Mouse (Mus musculus): ENCODE data around the gene Rph3al. TPM values are rescaled to one million over a fixed set of nuclear protein-coding genes. Genes with fewer than 3 reads are reported as not detected.

The Rph3al gene
- total and polyA plus RNA-seq, 2 experiments from 2014 or later, result 2.5 to 3.1 TPM

GRCm38 (mm10) chr11:75954896-75955295 is 16.7 kb upstream of the Rph3al start:
- Histone ChIP-seq H3K27me3 (ENCODE audit: insufficient read depth, low read length) (no peaks in the 10 kb centered on the region), H3K4me1 (ENCODE audit: insufficient read depth, low read length) (no peaks in the 10 kb centered on the region), H3K9ac (replicated peaks; ENCODE audit: low read length) (no peak overlapping the region), H3K4me3 (ENCODE audit: low read length) (no peak overlapping the region), H3K4me2 (ENCODE audit: low read depth, low read length) (no peak overlapping the region), H3K9me3 (ENCODE audit: low read length) (no peaks in the 10 kb centered on the region), H3K36me3 (ENCODE audit: insufficient read depth, low read length) (no peaks in the 10 kb centered on the region), H3K27ac (no peak overlapping the region)
- DNase-seq (ENCODE audit: low spot score), result no peak
- ATAC-seq, result no peak
- WGBS, result 85% methylated on average over 9 of the region's 9 CpGs
- no peak for TF ChIP-seq CTCF (IDR thresholded peaks at IDR 0.05; ENCODE audit: low read depth)

DNA sequence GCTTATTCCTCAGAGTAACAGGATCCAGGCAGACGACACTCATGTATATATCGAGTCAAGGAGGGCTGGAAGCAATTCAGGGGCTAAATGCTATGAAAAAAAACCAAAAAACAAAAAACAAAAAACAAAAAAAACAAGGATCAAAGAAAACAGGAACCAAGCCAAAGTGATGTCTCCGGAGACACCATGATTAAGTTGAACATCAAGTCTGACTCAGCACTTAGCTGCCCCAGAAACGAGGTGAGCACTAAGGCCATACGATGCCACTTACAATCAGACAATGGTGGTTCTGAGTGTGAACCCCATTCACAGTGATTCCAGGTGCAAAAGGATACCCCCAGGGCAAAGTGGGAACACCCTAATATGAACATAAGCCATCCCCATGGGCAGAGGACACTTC is 13.7 kb upstream of the Rph3al start:
- 78% methylated on average over 5 of the region's 5 CpGs for WGBS
- H3K9ac ChIP-seq (replicated peaks; ENCODE audit: low read length), result no peak overlapping the region

DNA sequence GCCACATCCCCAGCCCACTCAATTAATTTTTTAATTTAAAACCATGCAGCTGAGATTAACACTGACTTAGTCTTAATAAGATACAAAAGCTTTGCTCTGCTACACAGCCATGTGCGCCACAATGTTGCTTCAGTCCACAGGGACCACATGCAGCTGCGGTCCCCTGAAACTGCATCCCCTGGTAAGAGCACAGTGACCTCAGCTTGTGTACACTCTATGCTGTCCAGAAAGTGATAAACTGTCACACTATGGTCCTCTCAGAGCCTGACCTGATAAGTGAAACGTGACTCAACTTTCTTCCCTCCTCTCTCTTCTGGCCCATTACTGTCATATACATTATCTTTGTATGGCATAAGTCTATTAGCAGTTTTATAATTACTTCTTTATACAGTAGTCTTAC is 12.2 kb upstream of the Rph3al start:
- DNase-seq (ENCODE audit: low spot score), result no peak
- no peaks in the 10 kb centered on the region for H3K27me3 ChIP-seq (ENCODE audit: insufficient read depth, low read length)
- 71% methylated on average over 3 of the region's 3 CpGs for WGBS

More for the DNA sequence above, 13.7 kb upstream of the Rph3al start:
- ATAC-seq, result no peak
- Histone ChIP-seq H3K4me1 (ENCODE audit: insufficient read depth, low read length) (peaks cover 8% of the 10 kb centered on the region; the same call in 1 of the 2 replicates), H3K27ac (no peak overlapping the region), H3K36me3 (ENCODE audit: insufficient read depth, low read length) (no peaks in the 10 kb centered on the region), H3K4me3 (ENCODE audit: low read length) (no peak overlapping the region), H3K9me3 (ENCODE audit: low read length) (no peaks in the 10 kb centered on the region), H3K27me3 (ENCODE audit: insufficient read depth, low read length) (no peaks in the 10 kb centered on the region), H3K4me2 (ENCODE audit: low read depth, low read length) (no peak overlapping the region)
- no peak for TF ChIP-seq CTCF (IDR thresholded peaks at IDR 0.05; ENCODE audit: low read depth)
- no peak for DNase-seq (ENCODE audit: low spot score)

DNA sequence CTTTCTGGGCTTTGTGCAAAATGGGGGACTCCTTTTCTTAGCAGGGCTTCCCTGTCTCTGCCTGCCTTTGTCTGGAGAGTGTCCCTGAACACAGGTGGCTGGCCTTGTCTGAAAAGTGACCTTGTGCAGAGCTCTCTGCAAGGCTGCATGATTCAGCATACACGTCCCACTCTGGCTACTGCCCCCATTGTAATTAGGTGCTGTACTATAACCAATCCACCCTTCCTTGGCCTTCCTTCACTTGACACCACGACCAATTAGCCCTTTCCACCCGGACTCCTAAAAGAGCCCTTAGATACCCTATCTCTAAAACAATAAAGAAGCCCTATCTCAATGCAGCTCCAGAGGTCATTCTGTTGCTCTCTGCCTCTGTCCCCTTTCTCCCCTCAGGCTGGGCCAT is 10.6 kb upstream of the Rph3al start:
- TF ChIP-seq CTCF (IDR thresholded peaks at IDR 0.05; ENCODE audit: low read depth), result no peak
- H3K4me1 ChIP-seq (ENCODE audit: insufficient read depth, low read length), result peaks cover 16% of the 10 kb centered on the region

More for the DNA sequence above, 12.2 kb upstream of the Rph3al start:
- TF ChIP-seq CTCF (IDR thresholded peaks at IDR 0.05; ENCODE audit: low read depth), result no peak
- no peak overlapping the region for H3K4me3 ChIP-seq (ENCODE audit: low read length)
- H3K36me3 ChIP-seq (ENCODE audit: insufficient read depth, low read length), result no peaks in the 10 kb centered on the region
- no peak overlapping the region for H3K27ac ChIP-seq
- H3K4me2 ChIP-seq (ENCODE audit: low read depth, low read length), result no peak overlapping the region
- ATAC-seq, result no peak
- peaks cover 16% of the 10 kb centered on the region for H3K4me1 ChIP-seq (ENCODE audit: insufficient read depth, low read length)
- no peak overlapping the region for H3K9ac ChIP-seq (replicated peaks; ENCODE audit: low read length)
- no peaks in the 10 kb centered on the region for H3K9me3 ChIP-seq (ENCODE audit: low read length)

GRCm38 (mm10) chr11:75947223-75947622 is 9.0 kb upstream of the Rph3al start:
- no peaks in the 10 kb centered on the region for H3K27me3 ChIP-seq (ENCODE audit: insufficient read depth, low read length)
- DNase-seq (ENCODE audit: low spot score), result no peak
- no peak overlapping the region for H3K4me3 ChIP-seq (ENCODE audit: low read length)
- TF ChIP-seq CTCF (IDR thresholded peaks at IDR 0.05; ENCODE audit: low read depth), result peak; percentile 11; the same call in 1 of the 2 replicates
- no peak overlapping the region for H3K4me2 ChIP-seq (ENCODE audit: low read depth, low read length)
- no peak overlapping the region for H3K27ac ChIP-seq
- WGBS, result 27% methylated on average over 5 of the region's 5 CpGs
- H3K9me3 ChIP-seq (ENCODE audit: low read length), result no peaks in the 10 kb centered on the region
- H3K4me1 ChIP-seq (ENCODE audit: insufficient read depth, low read length), result peaks cover 16% of the 10 kb centered on the region
- no peak for ATAC-seq
- H3K36me3 ChIP-seq (ENCODE audit: insufficient read depth, low read length), result no peaks in the 10 kb centered on the region
- H3K9ac ChIP-seq (replicated peaks; ENCODE audit: low read length), result no peak overlapping the region

More for the DNA sequence above, 10.6 kb upstream of the Rph3al start:
- Histone ChIP-seq H3K36me3 (ENCODE audit: insufficient read depth, low read length) (no peaks in the 10 kb centered on the region), H3K27me3 (ENCODE audit: insufficient read depth, low read length) (no peaks in the 10 kb centered on the region), H3K4me2 (ENCODE audit: low read depth, low read length) (no peak overlapping the region), H3K27ac (no peak overlapping the region), H3K4me3 (ENCODE audit: low read length) (no peak overlapping the region), H3K9me3 (ENCODE audit: low read length) (no peaks in the 10 kb centered on the region), H3K9ac (replicated peaks; ENCODE audit: low read length) (no peak overlapping the region)
- no peak for ATAC-seq
- no peak for DNase-seq (ENCODE audit: low spot score)
- WGBS, result 50% methylated on average over 3 of the region's 3 CpGs

DNA sequence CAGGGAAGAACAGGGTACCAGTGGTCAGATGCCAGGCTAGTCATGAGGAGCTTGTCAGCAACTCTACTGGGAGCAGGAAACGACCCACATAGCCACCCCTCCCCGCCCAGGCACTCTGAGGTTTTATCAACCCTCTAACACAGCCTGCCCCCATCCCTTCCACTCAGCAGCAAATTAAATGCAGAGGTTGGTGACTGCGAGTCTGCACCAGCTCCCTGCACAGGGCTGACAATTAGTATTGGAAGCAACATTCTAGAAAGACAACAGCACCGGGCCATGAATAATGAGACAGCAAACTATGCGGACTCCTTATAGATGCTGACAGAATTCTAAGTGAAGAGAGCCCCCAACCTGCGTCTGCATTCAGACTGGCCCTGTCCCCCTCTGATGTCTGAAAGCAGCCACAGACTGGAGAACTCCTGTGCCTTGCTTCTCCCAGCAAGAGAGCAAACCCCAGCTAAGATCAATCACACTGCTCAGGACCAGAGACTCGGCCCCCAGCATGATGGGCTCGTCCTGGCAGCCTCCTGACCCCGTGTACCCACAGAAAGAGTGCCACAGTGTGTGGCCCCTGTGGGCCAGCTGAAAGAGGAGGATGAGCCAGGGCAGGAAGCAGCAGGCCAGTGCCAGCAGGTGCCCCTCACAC is 7.7 kb upstream of the Rph3al start:
- WGBS, result 15% methylated on average over 9 of the region's 9 CpGs
- ATAC-seq (peak; percentile 62; the same call in 1 of the 2 replicates), DNase-seq (ENCODE audit: low spot score) (no peak)
- Histone ChIP-seq H3K27me3 (ENCODE audit: insufficient read depth, low read length) (no peaks in the 10 kb centered on the region), H3K9ac (replicated peaks; ENCODE audit: low read length) (no peak overlapping the region), H3K9me3 (ENCODE audit: low read length) (no peaks in the 10 kb centered on the region), H3K4me3 (ENCODE audit: low read length) (no peak overlapping the region), H3K4me1 (ENCODE audit: insufficient read depth, low read length) (peaks cover 16% of the 10 kb centered on the region), H3K4me2 (ENCODE audit: low read depth, low read length) (no peak overlapping the region), H3K27ac (peak overlapping the region; percentile 54; the same call in 1 of the 2 replicates), H3K36me3 (ENCODE audit: insufficient read depth, low read length) (no peaks in the 10 kb centered on the region)
- TF ChIP-seq CTCF (IDR thresholded peaks at IDR 0.05; ENCODE audit: low read depth), result no peak

GRCm38 (mm10) chr11:75937370-75937871 is 808 bp downstream of the Rph3al start:
- DNase-seq (ENCODE audit: low spot score) (peak; percentile 53), ATAC-seq (peak; percentile 49; the same call in 1 of the 2 replicates)
- Histone ChIP-seq H3K9ac (replicated peaks; ENCODE audit: low read length) (no peak overlapping the region), H3K4me2 (ENCODE audit: low read depth, low read length) (0 out of 2 replicates have a peak overlapping the region, but pooled peaks have one; percentile 11), H3K4me1 (ENCODE audit: insufficient read depth, low read length) (no peaks in the 10 kb centered on the region; the same call in 1 of the 2 replicates), H3K27ac (peak overlapping the region; percentile 27; the same call in 1 of the 2 replicates), H3K27me3 (ENCODE audit: insufficient read depth, low read length) (no peaks in the 10 kb centered on the region), H3K4me3 (ENCODE audit: low read length) (no peak overlapping the region), H3K9me3 (ENCODE audit: low read length) (no peaks in the 10 kb centered on the region), H3K36me3 (ENCODE audit: insufficient read depth, low read length) (no peaks in the 10 kb centered on the region)
- peak; percentile 35; the same call in 1 of the 2 replicates for TF ChIP-seq CTCF (IDR thresholded peaks at IDR 0.05; ENCODE audit: low read depth)
- 19% methylated on average over 6 of the region's 6 CpGs for WGBS

Measured in hindbrain, postnatal 0 days (tissue).